Mouse (Mus musculus) megakaryocyte, embryonic 14.5 days (primary cell): Measurements from ENCODE around the gene Nrxn2.

Experiments used
- FLI1 ChIP-seq: IDR thresholded peaks from 2 replicates; pipeline ENCODE4 v1.6.1; 2012; ENCODE audit warnings: low read length, inconsistent platforms, mixed read lengths
- GATA1 ChIP-seq: IDR thresholded peaks from 3 replicates; pipeline ENCODE4 v1.6.1; 2012; ENCODE audit warnings: mixed read lengths, low read length, inconsistent platforms, borderline replicate concordance

GRCm38 (mm10) chr19:6380411-6381166, 37.9 kb upstream of the Nrxn2 start:
- TF ChIP-seq GATA1 (no peak), FLI1 (no peak)
